Mouse (Mus musculus) liver, embryonic 13.5 days (tissue): Measurements from ENCODE around the gene Tcl1b1. TPM values are rescaled to one million over a fixed set of nuclear protein-coding genes. Genes with fewer than 3 reads are reported as not detected.
"Not testable (repeated sequence)": the region's sequence is repeated elsewhere in the genome, so short reads cannot be mapped to it uniquely, and the experiment has no call there.

ENCODE experiments used
- ATAC-seq: fragments of 200-750 bp; cut with Nextera tagmentation; 2 replicates; pipeline ENCODE4 v1.8.0; 2017; ENCODE audit warnings: low read depth, mild to moderate bottlenecking, moderate number of reproducible peaks, moderate library complexity
- DNase-seq: peaks from one replicate; pipeline ENCODE4 v3.0.0; 2022
- H3K27ac ChIP-seq: fragments of 300-500 bp; sonication (generic); 2 replicates; pipeline ENCODE4 v1.5.1; 2015; ENCODE audit warnings: moderate library complexity, mild to moderate bottlenecking, inconsistent platforms
- H3K27me3 ChIP-seq: fragments of 300-500 bp; sonication (generic); 2 replicates; pipeline ENCODE4 v1.6.1; 2015; ENCODE audit warnings: mild to moderate bottlenecking, inconsistent platforms
- H3K36me3 ChIP-seq: fragments of 300-500 bp; sonication (generic); 2 replicates; pipeline ENCODE4 v1.6.1; 2015; ENCODE audit warnings: mild to moderate bottlenecking, inconsistent platforms
- H3K4me1 ChIP-seq: fragments of 300-500 bp; sonication (generic); replicated peaks from 2 replicates; pipeline ENCODE4 v1.6.1; 2015; ENCODE audit warnings: inconsistent platforms
- H3K4me2 ChIP-seq: fragments of 300-500 bp; sonication (generic); 2 replicates; pipeline ENCODE4 v1.6.1; 2015; ENCODE audit warnings: inconsistent platforms, mild to moderate bottlenecking, moderate library complexity
- H3K4me3 ChIP-seq: fragments of 300-500 bp; sonication (generic); replicated peaks from 2 replicates; pipeline ENCODE4 v1.5.1; 2015; ENCODE audit warnings: mild to moderate bottlenecking, inconsistent platforms
- H3K9ac ChIP-seq: fragments of 300-500 bp; sonication (generic); 2 replicates; pipeline ENCODE4 v1.6.1; 2015; ENCODE audit warnings: mild to moderate bottlenecking, inconsistent platforms
- H3K9me3 ChIP-seq: fragments of 300-500 bp; sonication (generic); replicated peaks from 2 replicates; pipeline ENCODE4 v1.6.1; 2016; ENCODE audit warnings: inconsistent platforms
- WGBS: fragments of 180-500 bp; shearing (Covaris S2); methylation state at CpG from one replicate; pipeline ENCODE4 v1.1.7; 2015; ENCODE audit not compliant: insufficient replicate concordance; 5-methylcytosine and 5-hydroxymethylcytosine counted together
- polyA plus RNA-seq: library from polyadenylated mRNA; unstranded; fragments of >200 nt; fragmentation: Nextera tagmentation; extraction: Ambion mirVana; gene quantifications from 2 replicates; pipeline ENCODE4 v1.2.1, GENCODE M21; 2015

Tcl1b1 gene
- polyA plus RNA-seq, 1 experiment from 2014 or later: not detected

DNA sequence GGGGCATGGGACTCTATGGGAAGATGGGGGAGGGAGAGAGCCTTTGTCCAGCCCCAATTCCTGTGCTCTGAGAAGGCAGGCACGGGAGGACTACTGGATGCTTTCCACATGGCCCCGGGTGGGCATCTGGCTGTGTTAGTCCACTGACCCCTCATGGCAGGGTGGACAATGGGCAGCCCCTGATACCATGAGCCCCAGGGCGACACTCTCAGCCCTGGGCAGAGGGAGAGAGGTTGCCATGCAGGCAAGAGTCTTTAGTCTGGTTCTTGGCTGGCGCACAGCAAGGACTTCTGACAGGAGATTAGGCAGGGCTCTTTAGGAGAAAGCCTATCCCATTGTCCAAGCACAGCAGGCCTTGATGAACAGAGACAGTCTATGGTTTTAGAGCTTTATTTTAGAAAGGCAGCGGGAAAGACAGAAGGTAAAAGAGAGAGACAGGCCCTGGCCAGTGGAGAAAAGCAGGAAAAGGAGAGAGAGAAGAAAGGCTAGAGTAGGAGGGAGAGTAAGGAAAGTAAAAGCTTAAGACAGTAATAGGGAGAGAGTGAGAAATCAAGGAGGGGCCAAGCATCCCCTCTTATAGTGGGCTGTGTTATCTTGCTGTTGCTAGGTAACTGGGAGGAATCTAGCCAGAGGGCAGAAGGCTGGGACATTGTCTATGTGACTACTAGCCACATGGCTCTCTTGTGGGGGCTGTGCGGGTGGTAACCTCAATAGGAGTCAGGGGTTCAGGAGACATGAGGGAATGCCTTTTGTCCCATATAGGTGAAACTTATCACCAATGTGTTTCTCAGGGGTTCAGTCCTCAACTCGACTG, 40.4 kb downstream of the Tcl1b1 start:
- H3K4me1 ChIP-seq, DNase-seq, H3K27me3 ChIP-seq, ATAC-seq, H3K4me2 ChIP-seq, H3K4me3 ChIP-seq, H3K27ac ChIP-seq, H3K9ac ChIP-seq, H3K36me3 ChIP-seq, H3K9me3 ChIP-seq: not testable (repeated sequence)
- 44% methylated on average over 7 of the region's 7 CpGs for WGBS

DNA sequence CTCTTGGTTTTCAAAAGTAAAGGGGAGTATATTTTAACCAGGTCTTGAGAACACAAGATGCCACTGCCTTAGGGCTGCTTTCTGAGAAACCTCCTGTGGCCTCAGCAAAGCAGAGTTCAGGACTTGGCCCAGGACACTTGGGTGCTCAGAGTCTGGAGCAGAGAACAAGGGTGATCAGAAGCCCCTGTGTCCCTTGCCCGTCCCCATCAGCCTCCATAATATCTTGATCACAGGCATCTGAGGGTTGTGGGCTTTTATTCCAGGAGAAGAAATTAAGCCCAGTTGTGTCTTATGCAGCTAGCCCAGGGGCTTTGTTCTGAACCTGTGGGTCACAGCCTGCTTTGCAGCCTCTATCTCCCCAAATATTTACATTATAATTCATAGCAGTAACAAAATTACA, 42.2 kb downstream of the Tcl1b1 start, which contains the start of gene Tcl1b4:
Tcl1b4 (plus strand) TSS at position 301 of the 400 bp plus-strand sequence.
- not testable (repeated sequence) for H3K27me3 ChIP-seq, H3K4me2 ChIP-seq, H3K27ac ChIP-seq, ATAC-seq, H3K9ac ChIP-seq, H3K36me3 ChIP-seq, DNase-seq, H3K4me3 ChIP-seq, H3K9me3 ChIP-seq, H3K4me1 ChIP-seq
- 53% methylated on average over 1 of the region's 1 CpGs for WGBS

GRCm38 (mm10) chr12:105207071-105207470, 47.6 kb downstream of the Tcl1b1 start:
- ATAC-seq: no peak
- Histone ChIP-seq H3K27me3 (no peaks in the 10 kb centered on the region), H3K36me3 (no peaks in the 10 kb centered on the region), H3K4me2 (no peak overlapping the region), H3K4me1 (no peaks in the 10 kb centered on the region), H3K27ac (no peak overlapping the region), H3K9me3 (no peaks in the 10 kb centered on the region), H3K9ac (no peak overlapping the region), H3K4me3 (no peak overlapping the region)
- DNase-seq: no peak
- 31% methylated on average over 1 of the region's 1 CpGs for WGBS

GRCm38 (mm10) chr12:105208441-105208840, 49.0 kb downstream of the Tcl1b1 start:
- no peak overlapping the region for H3K4me2 ChIP-seq
- DNase-seq: no peak
- no peak overlapping the region for H3K4me3 ChIP-seq
- H3K36me3 ChIP-seq: no peaks in the 10 kb centered on the region
- no peaks in the 10 kb centered on the region for H3K27me3 ChIP-seq
- H3K27ac ChIP-seq: no peak overlapping the region
- ATAC-seq: no peak
- H3K9ac ChIP-seq: no peak overlapping the region
- no peaks in the 10 kb centered on the region for H3K4me1 ChIP-seq
- no peaks in the 10 kb centered on the region for H3K9me3 ChIP-seq
- 63% methylated on average over 1 of the region's 1 CpGs for WGBS

DNA sequence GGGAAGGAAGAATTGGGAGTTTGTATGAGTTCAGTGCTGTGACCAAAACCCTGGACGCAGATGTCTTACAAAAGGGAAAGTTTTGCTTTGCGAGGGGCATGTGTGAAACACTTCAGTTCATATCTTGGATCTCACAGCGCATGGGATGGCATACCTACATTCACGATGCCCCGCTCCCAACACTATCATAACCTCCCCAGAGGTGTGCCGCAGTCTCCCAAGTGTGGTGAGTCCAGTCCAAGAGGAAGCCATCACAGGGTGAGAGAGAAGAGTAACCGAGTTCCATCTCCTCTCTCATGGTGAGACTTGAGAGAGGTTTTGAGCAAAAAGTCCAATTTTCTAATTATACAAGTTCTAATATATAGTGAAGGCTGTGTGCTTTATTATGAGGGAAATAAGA, 49.7 kb downstream of the Tcl1b1 start:
- H3K4me3 ChIP-seq: no peak overlapping the region

More for the DNA sequence above, 49.7 kb downstream of the Tcl1b1 start:
- Histone ChIP-seq H3K9ac (no peak overlapping the region), H3K27me3 (no peaks in the 10 kb centered on the region), H3K36me3 (no peaks in the 10 kb centered on the region), H3K27ac (no peak overlapping the region), H3K9me3 (no peaks in the 10 kb centered on the region), H3K4me1 (no peaks in the 10 kb centered on the region), H3K4me2 (no peak overlapping the region)
- ATAC-seq (no peak), DNase-seq (no peak)
- 77% methylated on average over 7 of the region's 7 CpGs for WGBS

Other genes starting within 250 kb of the Tcl1b1 start
- 2.0 TPM in 2 replicates for gene Syne3, start 149.9 kb upstream of the Tcl1b1 start, polyA plus RNA-seq
- gene Glrx5, start 127.0 kb upstream of the Tcl1b1 start, polyA plus RNA-seq: 591 and 653 TPM in 2 replicates
- not detected in 2 replicates for gene Tcl1b2, start 13.7 kb upstream of the Tcl1b1 start, polyA plus RNA-seq
- not detected in 2 replicates for gene Tcl1b5, start 16.7 kb downstream of the Tcl1b1 start, polyA plus RNA-seq
- not detected in 2 replicates for gene Tcl1b3, start 31.4 kb downstream of the Tcl1b1 start, polyA plus RNA-seq
- gene Tcl1b4, start 42.3 kb downstream of the Tcl1b1 start, polyA plus RNA-seq: not detected in 2 replicates
- gene Tcl1, start 63.1 kb downstream of the Tcl1b1 start, polyA plus RNA-seq: not detected in 2 replicates
- 0.05 TPM in 1 of 2 replicates, not detected in the other for gene Tunar, start 174.2 kb downstream of the Tcl1b1 start, polyA plus RNA-seq